Mouse (Mus musculus): ENCODE data around the gene Dbh.

- TF ChIP-seq CTCF (IDR thresholded peaks at IDR 0.05; ENCODE audit: extremely low read depth, insufficient read depth, insufficient read length, insufficient replicate concordance) (no peak), POLR2A (IDR thresholded peaks at IDR 0.05; ENCODE audit: low read depth, low read length) (no peak)
Measured at GRCm38 (mm10) chr2:27162656-27163055, 2.4 kb upstream of the Dbh start.

Measured in spleen, adult 2 months (tissue).